Mouse (Mus musculus) fibroblast of lung, adult 2 months (primary cell): ENCODE measurements around the gene Clcn7.
"Not testable (repeated sequence)": the region's sequence is repeated elsewhere in the genome, so short reads cannot be mapped to it uniquely, and the experiment has no call there.

Source experiments
- DNase-seq: peaks from one replicate; pipeline ENCODE4 v3.0.0-alpha.2; 2011; ENCODE audit warnings: low read depth

The Clcn7 gene

DNA sequence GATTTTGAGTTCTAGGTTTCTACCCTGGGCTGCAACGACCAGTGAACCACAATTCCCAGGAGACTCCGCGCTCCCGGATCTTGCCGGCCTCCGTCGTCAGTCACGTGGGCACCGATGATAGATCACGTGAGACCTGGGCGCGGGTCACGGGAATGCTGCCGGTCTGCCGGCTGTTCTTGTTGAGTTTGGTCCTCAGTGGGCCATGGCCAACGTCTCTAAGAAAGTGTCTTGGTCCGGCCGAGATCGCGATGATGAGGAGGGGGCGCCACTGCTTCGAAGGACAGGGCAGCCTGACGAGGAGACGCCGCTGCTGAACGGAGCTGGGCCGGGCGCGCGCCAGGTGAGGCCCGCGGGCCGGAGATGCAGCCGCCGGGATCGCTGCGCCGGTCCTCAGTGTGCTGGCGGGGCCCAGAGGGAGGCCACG lies at the start of gene Clcn7:
Gene Clcn7, plus strand, starts transcription at position 117 of the 424 bp plus-strand sequence.
- peak; percentile 71 for DNase-seq

DNA sequence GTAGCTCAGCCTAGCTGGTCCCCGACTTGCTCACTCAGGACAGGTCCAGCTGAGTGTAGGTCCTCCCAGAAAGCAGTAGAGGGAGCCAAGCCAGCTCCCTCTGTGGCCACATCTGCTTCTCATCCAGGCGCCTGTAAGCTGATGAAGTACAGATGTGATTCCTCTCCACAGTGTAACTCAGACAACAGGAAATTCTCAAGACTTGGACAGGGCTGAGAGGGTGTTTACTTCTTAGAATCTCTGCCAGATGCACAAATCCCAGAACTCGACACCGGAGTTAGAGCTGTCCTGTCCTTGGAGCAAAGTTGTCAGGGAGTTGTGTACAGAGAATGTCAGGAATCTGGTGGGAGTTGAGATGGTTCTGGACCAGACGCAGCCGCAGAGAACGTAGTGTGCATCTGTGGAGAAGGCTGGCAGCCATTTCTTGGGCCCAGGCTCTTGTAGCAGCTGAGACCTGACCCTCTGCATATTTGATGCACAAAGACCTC lies 49.7 kb upstream of the Clcn7 start, which contains the start of gene Tmem204:
Gene Tmem204, minus strand, starts transcription at position 148 of the 488 bp plus-strand sequence.
- peak; percentile 95 for DNase-seq

- no peak for DNase-seq
Measured at GRCm38 (mm10) chr17:25084835-25085385, 48.3 kb upstream of the Clcn7 start.

- no peak for DNase-seq
Measured at GRCm38 (mm10) chr17:25086724-25087123, 46.5 kb upstream of the Clcn7 start.

DNA sequence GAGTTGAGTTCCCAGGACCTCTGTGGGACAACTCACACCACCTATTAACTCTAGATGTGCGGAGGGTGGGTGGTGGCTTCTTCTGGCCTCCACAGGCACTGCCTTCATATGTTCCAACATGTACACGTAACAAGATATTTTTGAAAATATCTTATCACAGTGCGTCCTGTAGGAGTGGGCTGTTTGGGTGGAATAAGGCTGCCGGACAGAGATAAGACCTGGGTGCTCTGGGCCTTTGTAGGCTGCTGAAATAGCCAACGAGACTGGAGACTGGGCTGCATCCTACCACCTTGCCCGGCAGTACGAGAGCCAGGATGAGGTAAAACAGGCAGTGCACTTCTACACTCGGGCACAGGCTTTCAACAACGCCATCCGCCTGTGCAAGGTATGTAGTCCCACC lies 44.0 kb upstream of the Clcn7 start:
- DNase-seq, result no peak

DNA sequence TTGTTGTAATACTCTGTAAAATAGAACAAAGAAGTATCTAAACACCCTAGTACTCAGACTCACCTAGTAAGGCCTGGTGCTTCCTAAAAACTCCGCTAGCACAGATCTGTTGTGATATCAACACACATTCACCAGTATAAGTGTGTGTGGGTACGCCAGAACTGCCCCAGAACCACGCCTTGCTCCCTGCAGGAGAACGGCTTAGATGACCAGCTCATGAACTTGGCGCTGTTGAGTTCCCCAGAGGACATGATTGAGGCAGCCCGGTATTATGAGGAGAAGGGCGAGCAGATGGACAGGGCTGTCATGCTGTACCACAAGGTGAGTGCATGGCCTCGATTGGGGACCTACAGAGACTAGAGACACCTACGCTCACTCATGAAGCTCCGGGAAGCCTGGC lies 42.7 kb upstream of the Clcn7 start:
- no peak for DNase-seq

DNA sequence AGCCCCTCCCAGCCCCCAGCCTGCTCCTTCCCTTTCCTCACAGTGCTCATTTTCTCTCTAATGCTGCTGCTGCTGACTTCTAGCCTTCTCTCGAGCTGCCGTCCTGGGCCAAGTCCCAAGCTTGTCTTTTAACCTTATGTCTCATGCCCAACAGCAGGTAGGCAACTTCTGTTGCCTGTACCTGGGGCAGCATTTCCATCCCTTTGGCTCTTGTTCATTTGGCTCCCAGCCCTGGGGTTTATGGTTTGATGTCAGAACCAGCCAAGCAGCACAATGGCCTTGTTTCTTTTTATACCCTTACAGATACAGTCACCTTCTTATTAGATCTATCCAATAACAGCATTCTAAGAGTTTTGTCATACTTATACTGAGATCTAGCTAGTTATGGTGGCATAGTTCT lies 37.0 kb upstream of the Clcn7 start:
- DNase-seq, result no peak

DNA sequence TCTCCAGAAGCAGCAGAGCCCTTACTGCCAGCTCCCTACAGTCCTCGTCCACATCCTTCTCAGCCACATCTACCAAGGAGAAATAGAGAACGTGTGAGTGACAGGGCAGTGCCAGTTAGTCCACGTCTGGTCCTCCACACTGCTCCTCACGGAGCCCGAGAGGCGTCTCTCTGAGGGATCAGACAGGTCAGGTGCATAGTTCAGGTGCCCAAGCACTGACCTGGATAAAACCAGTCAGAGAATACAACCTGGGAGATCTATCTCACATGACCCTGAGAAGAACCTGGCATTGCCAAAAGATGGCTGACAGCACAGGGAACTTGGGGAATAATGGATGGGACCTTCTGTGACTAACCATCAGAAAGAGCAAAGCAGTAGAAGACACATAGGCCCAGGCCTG lies 33.1 kb upstream of the Clcn7 start:
- no peak for DNase-seq

DNA sequence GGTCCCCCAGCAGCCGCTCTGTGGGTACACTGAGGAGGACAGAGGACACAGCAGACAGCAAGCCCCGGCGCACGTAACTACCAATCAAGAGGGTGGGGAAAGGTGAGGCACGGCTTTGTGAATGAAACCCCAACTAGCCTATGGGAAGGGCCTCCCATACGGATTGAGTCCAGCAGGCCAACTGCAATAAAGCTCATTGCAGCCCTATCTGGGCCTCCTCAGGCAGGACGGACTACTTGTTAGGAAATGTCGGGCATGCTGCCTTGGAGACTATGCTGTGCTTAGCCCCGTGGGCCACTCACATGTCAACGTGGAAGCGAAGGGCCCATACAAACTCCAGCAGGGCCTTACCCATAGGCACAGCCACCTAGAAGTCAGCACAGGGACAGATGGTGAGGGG lies 31.9 kb upstream of the Clcn7 start:
- DNase-seq, result no peak

DNA sequence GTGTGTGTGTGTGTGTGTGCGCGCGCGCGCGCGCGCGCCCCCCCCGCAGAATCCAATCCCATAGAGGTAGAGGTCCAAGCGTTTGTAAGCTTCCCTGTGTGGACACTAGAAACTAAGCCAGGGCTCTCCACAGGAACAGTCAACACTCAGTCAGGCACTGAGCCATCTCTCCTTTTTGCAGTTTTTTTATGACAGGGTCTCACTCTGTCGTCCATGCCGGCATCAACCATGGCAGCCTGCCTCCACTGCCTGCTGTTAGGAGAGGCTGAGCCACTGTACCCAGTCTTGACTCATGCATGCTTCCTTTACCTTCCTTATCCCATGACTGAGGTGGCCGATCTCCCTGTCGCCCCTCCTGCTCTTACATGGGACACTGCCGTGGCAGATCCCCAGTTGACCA lies 25.4 kb upstream of the Clcn7 start:
- DNase-seq, result no peak

DNA sequence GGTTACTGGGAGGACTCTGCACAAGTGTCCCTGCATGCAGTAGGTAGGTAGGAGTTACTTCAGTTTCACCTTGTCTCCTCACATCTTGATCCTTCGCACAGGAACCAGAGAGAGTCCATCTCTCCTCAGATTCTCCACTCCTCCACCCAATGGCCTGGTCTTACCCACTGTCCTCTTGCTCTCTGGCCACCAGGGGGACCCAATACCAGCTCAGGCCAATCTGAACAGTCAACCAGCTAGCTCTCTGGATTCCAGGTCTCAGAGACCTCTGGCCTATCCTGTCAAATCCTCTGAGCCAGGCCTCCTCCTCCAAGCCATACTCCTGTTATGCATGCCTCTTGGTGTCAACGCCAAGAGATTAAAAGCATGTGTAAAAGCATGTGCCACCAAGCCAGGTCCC lies 23.6 kb upstream of the Clcn7 start:
- no peak for DNase-seq

GRCm38 (mm10) chr17:25110590-25110989 lies 22.6 kb upstream of the Clcn7 start:
- DNase-seq, result no peak

DNA sequence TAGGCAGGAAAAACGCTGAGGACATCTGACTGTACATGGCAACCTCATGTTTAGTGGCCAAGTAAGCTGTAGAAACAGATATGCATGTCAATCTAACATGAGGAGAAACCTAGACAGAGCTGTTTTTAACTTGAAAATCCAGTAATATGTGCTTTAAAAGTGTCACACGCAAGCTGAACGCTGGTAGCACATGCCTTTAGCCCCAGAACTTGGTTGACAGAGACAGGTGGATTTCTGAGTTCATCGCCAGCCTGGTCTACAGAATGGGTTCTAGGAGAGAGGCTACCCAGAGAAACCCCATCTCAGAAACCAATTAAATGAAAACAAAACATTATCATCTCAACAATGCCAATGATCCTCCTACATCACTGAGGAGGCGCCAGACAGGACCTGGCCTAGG lies 22.0 kb upstream of the Clcn7 start:
- DNase-seq, result no peak

DNA sequence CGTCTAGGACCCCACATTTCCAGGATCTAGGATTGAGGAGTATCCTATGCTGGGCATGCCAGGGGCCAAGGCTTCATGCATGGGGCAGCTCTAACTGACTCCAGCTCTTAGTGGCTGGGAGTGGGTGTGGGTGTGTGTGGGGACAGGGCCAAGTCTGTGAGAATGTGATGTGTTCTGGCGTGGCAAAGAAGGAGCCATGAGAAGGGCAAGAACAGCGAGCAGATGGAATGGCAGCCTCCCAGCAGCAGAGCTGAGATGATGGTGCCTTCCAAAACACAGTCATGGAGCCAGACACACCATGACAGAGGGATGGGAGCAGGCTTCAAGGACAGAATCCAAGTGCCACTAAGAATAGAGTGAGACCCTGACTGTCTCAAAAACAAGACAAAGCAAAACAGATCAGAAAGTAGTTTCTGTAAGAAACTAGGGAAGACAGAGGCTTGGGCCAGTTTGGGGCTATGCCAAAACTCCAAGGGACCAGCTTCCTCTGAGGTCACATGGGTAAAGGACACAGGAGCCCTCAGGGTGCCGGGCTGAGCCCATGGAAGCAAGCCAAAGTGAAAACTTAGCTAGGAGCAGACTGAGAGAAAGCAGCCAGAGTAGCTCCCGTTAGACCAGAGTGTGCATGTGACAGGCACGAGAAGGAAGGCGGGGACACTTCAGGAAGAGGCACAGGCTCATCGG lies 21.3 kb upstream of the Clcn7 start:
- no peak for DNase-seq

DNA sequence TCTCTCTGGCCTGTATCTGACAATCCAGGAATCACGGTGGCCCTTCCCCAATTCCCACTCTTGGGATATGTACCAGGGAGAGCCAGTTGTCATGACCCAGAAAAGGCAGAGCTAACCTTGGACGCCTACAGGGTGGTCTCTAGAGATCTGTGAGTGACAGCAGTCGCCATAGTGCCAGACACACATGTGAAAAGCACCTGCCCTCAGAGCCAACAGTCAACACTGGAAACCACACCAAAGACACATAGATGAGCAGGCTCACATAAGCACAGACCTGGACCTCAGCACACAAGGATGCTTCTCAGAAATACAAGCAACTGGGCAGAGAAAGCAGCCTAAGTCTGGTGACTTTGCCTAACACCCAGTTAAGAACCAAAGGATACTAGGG lies 20.8 kb upstream of the Clcn7 start:
- no peak for DNase-seq

DNA sequence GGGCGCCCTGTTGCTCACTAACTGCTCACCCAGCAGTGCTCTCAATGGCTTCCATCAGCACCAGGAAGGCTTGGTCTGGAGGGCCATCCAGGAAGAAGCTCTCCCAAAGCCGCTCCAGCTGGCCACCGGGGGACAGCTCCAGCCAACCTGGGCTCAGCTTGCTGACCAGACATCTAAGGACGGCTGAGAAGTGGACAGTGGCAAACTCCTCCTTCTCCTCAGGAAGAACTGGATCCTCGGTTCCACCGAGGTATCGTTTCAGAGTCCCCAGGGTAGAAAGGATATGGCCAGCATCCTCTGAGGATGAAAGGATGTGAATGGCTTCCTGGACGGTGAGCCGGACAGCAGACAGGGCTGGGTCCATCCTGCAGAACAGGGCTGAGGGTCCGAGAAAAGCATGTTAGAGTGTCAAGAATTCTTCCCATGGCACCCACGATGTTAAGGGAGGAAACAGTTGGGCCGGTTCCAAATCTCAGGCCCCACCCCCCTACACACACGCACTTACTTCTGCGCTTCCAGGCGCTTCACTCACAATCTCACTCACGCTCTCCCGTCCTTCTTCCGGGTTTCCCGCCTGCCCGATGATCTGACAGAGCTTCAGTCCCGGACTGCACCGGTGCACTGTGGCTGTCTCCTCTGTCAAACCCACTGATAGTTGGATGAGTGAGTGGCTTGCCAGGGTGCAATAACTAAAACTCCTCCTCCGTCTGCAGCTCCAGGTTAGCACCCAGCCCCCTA lies 18.1 kb upstream of the Clcn7 start:
- no peak for DNase-seq

GRCm38 (mm10) chr17:25115664-25116432 lies 17.3 kb upstream of the Clcn7 start, which contains the start of gene Telo2:
TSS of gene Telo2 (minus strand) at chr17:25115967.
- peak; percentile 79 for DNase-seq

DNA sequence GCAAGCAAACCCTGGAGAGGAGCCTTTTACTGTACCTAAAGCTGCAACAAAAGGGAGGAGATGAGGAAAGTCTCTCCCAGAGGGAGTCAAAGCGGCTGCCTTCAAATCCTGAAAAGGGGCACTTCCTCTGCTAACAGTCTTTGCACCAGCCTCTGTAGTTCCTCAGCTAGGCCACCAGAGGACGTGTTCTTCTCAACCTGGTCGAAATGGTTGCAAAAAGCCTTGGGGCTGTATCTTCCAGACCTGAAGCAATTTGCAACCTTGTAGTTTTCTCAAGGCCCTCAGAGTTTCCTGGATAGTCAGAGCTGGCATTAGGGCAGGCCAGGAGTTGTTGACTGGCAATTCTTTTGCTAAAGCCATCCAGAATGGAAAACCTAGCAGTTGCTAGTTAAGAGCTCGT lies 15.9 kb upstream of the Clcn7 start:
- no peak for DNase-seq

- no peak for DNase-seq
Measured at GRCm38 (mm10) chr17:25120406-25120805, 12.8 kb upstream of the Clcn7 start, which contains the start of gene Ptx4. TSS of gene Ptx4 (plus strand) at chr17:25120760.

- DNase-seq, result no peak
Measured at GRCm38 (mm10) chr17:25123979-25124378, 9.2 kb upstream of the Clcn7 start.

DNA sequence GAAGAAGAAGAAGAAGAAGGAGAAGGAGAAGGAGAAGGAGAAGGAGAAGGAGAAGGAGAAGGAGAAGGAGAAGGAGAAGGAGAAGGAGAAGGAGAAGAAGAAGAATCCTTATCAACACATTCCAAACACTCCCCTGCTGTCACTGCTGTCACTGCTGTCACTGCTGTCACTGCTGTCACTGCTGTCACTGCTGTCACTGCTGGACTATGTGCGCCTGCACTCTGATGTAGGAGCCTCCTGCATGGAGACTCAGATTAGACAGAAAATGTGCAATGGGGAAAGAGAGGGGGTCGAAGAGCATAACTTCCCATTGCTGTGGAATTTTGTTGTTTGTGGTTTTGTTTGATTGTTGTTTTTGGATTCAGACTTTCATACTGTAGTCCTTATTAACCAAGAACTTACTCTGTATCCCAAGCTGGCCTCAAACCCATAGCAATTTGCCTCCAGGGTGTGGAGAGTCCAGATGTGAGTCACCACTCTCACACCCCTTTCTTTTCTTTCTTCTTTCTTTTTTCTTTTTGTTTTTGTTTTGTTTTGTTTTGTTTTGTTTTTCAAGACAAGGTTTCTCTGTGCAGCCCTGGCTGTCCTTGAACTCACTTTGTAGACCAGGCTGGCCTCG lies 7.6 kb upstream of the Clcn7 start:
- not testable (repeated sequence) for DNase-seq

- no peak for DNase-seq
Measured at GRCm38 (mm10) chr17:25127079-25127478, 6.1 kb upstream of the Clcn7 start.
